ENCODE assay signal across 20 mouse cellular contexts in the genomic region with DNA sequence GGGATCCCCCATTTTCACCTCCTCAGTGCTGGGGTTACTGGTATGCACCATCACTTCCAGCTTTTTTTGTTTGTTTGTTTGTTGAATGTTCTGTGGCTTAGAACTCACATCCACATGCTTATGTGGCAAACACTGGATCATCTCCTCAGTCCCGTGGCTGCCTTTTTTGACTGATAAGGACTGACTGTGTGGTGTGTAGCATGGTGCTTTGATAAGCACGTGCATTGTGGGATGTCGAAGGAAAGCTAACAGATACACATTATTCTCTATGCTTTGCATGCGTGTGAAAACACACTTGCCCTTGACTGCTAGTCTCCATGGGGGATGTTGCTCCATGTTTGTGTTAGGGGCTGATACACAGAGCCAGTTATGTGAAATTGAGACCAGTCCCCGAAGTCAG.
DNase-seq lines count a peak whose midpoint lies in the region; ATAC-seq and TF ChIP-seq lines count a peak whose summit lies in the region.
"Had no signal": no experiment of that assay in that cellular context is flagged by ENCODE, and none has a peak within 500 bp of the region (broad histone marks: within the 10 kb centered on the region; RNA-seq: fewer than 3 reads in every experiment).

No protein-coding gene starts in this region.

- no peak for DNase-seq in liver, embryonic 14.5 days (ENCODE audit: low read depth in 3 of 3, low spot score in 3 of 3)
- DNase-seq in liver, postnatal 0 days = no peak
- DNase-seq in MEL (ENCODE audit: low read depth, low spot score) = peak; percentile 40
- no peak for DNase-seq in kidney, postnatal 14 days
- DNase-seq: adrenal gland, adult 8-10 months; adrenal gland, postnatal 14 days; adrenal gland, postnatal 36 days; cerebellum, adult 11-12 months; cerebellum, adult 2 months; cerebellum, adult 9-10 months; cerebellum, postnatal 10 days; cerebellum, postnatal 25 days had no signal

- no peak overlapping the region for H3K4me2 ChIP-seq in liver, embryonic 14.5 days (ENCODE audit: low read depth)
- no peak overlapping the region for H3K4me2 ChIP-seq in liver, postnatal 0 days (ENCODE audit: low read depth, low read length)
- H3K4me2 ChIP-seq in heart, embryonic 12.5 days = no peak overlapping the region
- H3K4me2 ChIP-seq: embryonic facial prominence, embryonic 12.5 days; forebrain, embryonic 13.5 days; forebrain, embryonic 15.5 days had no signal

- H3K4me1 ChIP-seq in liver, embryonic 14.5 days (replicated peaks; ENCODE audit: control insufficient read depth in 2 of 2, insufficient read depth in 2 of 2, low read length in 1 of 2) = peaks cover 0 to 5% of the 10 kb centered on the region in 2 experiments; a peak in 2 of 4 replicates
- no peaks in the 10 kb centered on the region for H3K4me1 ChIP-seq in liver, postnatal 0 days (ENCODE audit: insufficient read depth)
- H3K4me1 ChIP-seq in MEL (ENCODE audit: control insufficient read depth in 1 of 2, insufficient read depth in 2 of 2, low read length in 2 of 2) = peaks cover 0 to 7% of the 10 kb centered on the region in 2 experiments; a peak in 2 of 4 replicates
- H3K4me1 ChIP-seq in heart, embryonic 12.5 days (replicated peaks) = peaks cover 11% of the 10 kb centered on the region
- H3K4me1 ChIP-seq: embryonic facial prominence, embryonic 12.5 days had no signal

- peak; percentile 39; the same call in 1 of the 2 replicates for ATAC-seq in liver, embryonic 14.5 days (ENCODE audit: insufficient read depth)
- no peak for ATAC-seq in liver, postnatal 0 days
- ATAC-seq in megakaryocyte progenitor cell, adult 5-6 weeks (replicated peaks; ENCODE audit: poor library complexity) = peak; percentile 45; the same call in 1 of the 2 replicates
- ATAC-seq in heart, embryonic 12.5 days (ENCODE audit: insufficient number of reproducible peaks, low FRiP score) = no peak
- ATAC-seq: activated CD4-positive, CD25-positive, alpha-beta regulatory T cell, adult 4 months; forebrain, embryonic 13.5 days; forebrain, embryonic 15.5 days; Patski had no signal

- WGBS in liver, embryonic 14.5 days (ENCODE audit: insufficient replicate concordance) = 26% methylated on average over 5 of the region's 5 CpGs
- WGBS in liver, postnatal 0 days (ENCODE audit: insufficient replicate concordance) = 63% methylated on average over 5 of the region's 5 CpGs
- 77% methylated on average over 5 of the region's 5 CpGs for WGBS in heart, embryonic 12.5 days

- no peaks in the 10 kb centered on the region for H3K9me3 ChIP-seq in liver, embryonic 14.5 days (ENCODE audit: control insufficient read depth, low read length)
- H3K9me3 ChIP-seq in liver, postnatal 0 days (ENCODE audit: low read length) = no peaks in the 10 kb centered on the region
- H3K9me3 ChIP-seq in MEL (replicated peaks; ENCODE audit: insufficient read depth, low read length) = no peaks in the 10 kb centered on the region
- 0 out of 2 replicates have a peak, but pooled peaks cover 1% of the 10 kb centered on the region for H3K9me3 ChIP-seq in heart, embryonic 12.5 days (replicated peaks)
- H3K9me3 ChIP-seq: embryonic facial prominence, embryonic 10.5 days; embryonic facial prominence, embryonic 12.5 days; forebrain, embryonic 13.5 days; forebrain, embryonic 15.5 days had no signal

- no peak overlapping the region for H3K9ac ChIP-seq in liver, embryonic 14.5 days (replicated peaks)
- no peak overlapping the region for H3K9ac ChIP-seq in liver, postnatal 0 days (replicated peaks)
- H3K9ac ChIP-seq in MEL (ENCODE audit: control insufficient read depth, low read depth, low read length, poor library complexity, severe bottlenecking) = no peak overlapping the region
- H3K9ac ChIP-seq in heart, embryonic 12.5 days = no peak overlapping the region
- H3K9ac ChIP-seq: embryonic facial prominence, embryonic 12.5 days; forebrain, embryonic 13.5 days; forebrain, embryonic 15.5 days had no signal

- TF ChIP-seq CTCF in liver, embryonic 14.5 days (IDR thresholded peaks at IDR 0.05; ENCODE audit: low read depth) = no peak
- TF ChIP-seq CTCF in liver, postnatal 0 days (IDR thresholded peaks at IDR 0.05; ENCODE audit: low read depth) = no peak
- no peak for TF ChIP-seq CTCF in MEL (IDR thresholded peaks at IDR 0.05 in 2 of 3, conservative IDR thresholded peaks at IDR 0.05 in 1 of 3; ENCODE audit: control insufficient read depth in 1 of 3, insufficient read depth in 1 of 3, low read depth in 2 of 3, low read length in 3 of 3, poor library complexity in 1 of 3, severe bottlenecking in 1 of 3)

- no peak for TF ChIP-seq RAD21 in MEL (IDR thresholded peaks at IDR 0.05; ENCODE audit: low read depth, low read length)

- no peak overlapping the region for H3K27ac ChIP-seq in liver, embryonic 14.5 days
- no peak overlapping the region for H3K27ac ChIP-seq in liver, postnatal 0 days (ENCODE audit: low read depth)
- no peak overlapping the region for H3K27ac ChIP-seq in MEL (ENCODE audit: control insufficient read depth, low read depth, low read length)
- H3K27ac ChIP-seq in heart, embryonic 12.5 days (ENCODE audit: poor library complexity, severe bottlenecking) = no peak overlapping the region
- H3K27ac ChIP-seq: embryonic facial prominence, embryonic 10.5 days; embryonic facial prominence, embryonic 12.5 days; forebrain, embryonic 13.5 days; forebrain, embryonic 15.5 days had no signal

- no peaks in the 10 kb centered on the region for H3K27me3 ChIP-seq in liver, embryonic 14.5 days (ENCODE audit: control insufficient read depth, insufficient read depth, low read length)
- no peaks in the 10 kb centered on the region for H3K27me3 ChIP-seq in liver, postnatal 0 days (ENCODE audit: insufficient read depth, low read length)
- H3K27me3 ChIP-seq in MEL (ENCODE audit: control insufficient read depth in 1 of 2, insufficient read depth in 2 of 2, low read length in 2 of 2) = no peaks in the 10 kb centered on the region
- no peaks in the 10 kb centered on the region for H3K27me3 ChIP-seq in heart, embryonic 12.5 days (replicated peaks)
- H3K27me3 ChIP-seq: embryonic facial prominence, embryonic 12.5 days; forebrain, embryonic 13.5 days; forebrain, embryonic 15.5 days; Patski had no signal

- no peak overlapping the region for H3K4me3 ChIP-seq in liver, embryonic 14.5 days (ENCODE audit: insufficient read depth in 1 of 2, low read depth in 2 of 2, low read length in 2 of 2)
- no peak overlapping the region for H3K4me3 ChIP-seq in liver, postnatal 0 days (ENCODE audit: low read depth, low read length)
- H3K4me3 ChIP-seq in MEL (ENCODE audit: control insufficient read depth in 1 of 2, insufficient read depth in 1 of 2, low read depth in 2 of 2, low read length in 2 of 2) = no peak overlapping the region
- H3K4me3 ChIP-seq in heart, embryonic 12.5 days = no peak overlapping the region
- H3K4me3 ChIP-seq: embryonic facial prominence, embryonic 10.5 days; embryonic facial prominence, embryonic 12.5 days; forebrain, embryonic 13.5 days; forebrain, embryonic 15.5 days had no signal

- no peak for TF ChIP-seq POLR2A in MEL (IDR thresholded peaks at IDR 0.05; ENCODE audit: control insufficient read depth in 1 of 2, insufficient read depth in 1 of 2, low read depth in 1 of 2, low read length in 2 of 2, poor library complexity in 1 of 2)

- H3K36me3 ChIP-seq in liver, embryonic 14.5 days (replicated peaks; ENCODE audit: control insufficient read depth, insufficient read depth, low read depth) = no peaks in the 10 kb centered on the region
- 0 out of 2 replicates have a peak, but pooled peaks cover 2% of the 10 kb centered on the region for H3K36me3 ChIP-seq in liver, postnatal 0 days (replicated peaks; ENCODE audit: insufficient read depth, low read length)
- H3K36me3 ChIP-seq in MEL (ENCODE audit: control insufficient read depth in 1 of 2, insufficient read depth in 2 of 2, low read length in 2 of 2) = peaks cover 1 to 8% of the 10 kb centered on the region in 2 experiments
- H3K36me3 ChIP-seq in heart, embryonic 12.5 days = peaks cover 46% of the 10 kb centered on the region

- no peaks in the 10 kb centered on the region for H3K79me2 ChIP-seq in MEL (ENCODE audit: control insufficient read depth, insufficient read depth, low read length, poor library complexity)

- no peak for TF ChIP-seq EP300 in liver, embryonic 14.5 days (IDR thresholded peaks at IDR 0.05; ENCODE audit: low read depth)
- no peak for TF ChIP-seq EP300 in liver, postnatal 0 days (IDR thresholded peaks at IDR 0.05; ENCODE audit: low read depth)
- TF ChIP-seq EP300 in MEL (IDR thresholded peaks at IDR 0.05; ENCODE audit: low read depth in 1 of 2, low read length in 2 of 2) = peak in 1 of 2 experiments; percentile 44; a peak in 1 of 4 replicates

TF ChIP-seq in MEL, 35 proteins besides CTCF, POLR2A, EP300 and RAD21 (continues in another document):
- TF ChIP-seq BHLHE40 (IDR thresholded peaks at IDR 0.05; ENCODE audit: borderline replicate concordance, low read depth, low read length) = peak; percentile 88
- TF ChIP-seq ZNF384 (IDR thresholded peaks at IDR 0.05; ENCODE audit: low read depth, low read length) = no peak
- TF ChIP-seq E2F4 (IDR thresholded peaks at IDR 0.05; ENCODE audit: borderline replicate concordance, low read depth, low read length) = no peak
- no peak for TF ChIP-seq ZMIZ1 (IDR thresholded peaks at IDR 0.05; ENCODE audit: low read depth, low read length)
- no peak for TF ChIP-seq MAFK (IDR thresholded peaks at IDR 0.05; ENCODE audit: borderline replicate concordance, low read depth, low read length)
- TF ChIP-seq CHD1 (IDR thresholded peaks at IDR 0.05; ENCODE audit: low read depth, low read length) = no peak
- TF ChIP-seq GATA1 (IDR thresholded peaks at IDR 0.05; ENCODE audit: low read depth, low read length) = peak; percentile 69
- no peak for TF ChIP-seq MAZ (IDR thresholded peaks at IDR 0.05; ENCODE audit: low read depth, low read length)
- TF ChIP-seq HCFC1 (IDR thresholded peaks at IDR 0.05; ENCODE audit: low read depth, low read length) = no peak
- TF ChIP-seq CHD2 (IDR thresholded peaks at IDR 0.05; ENCODE audit: low read length) = no peak
- TF ChIP-seq JUND (IDR thresholded peaks at IDR 0.05; ENCODE audit: low read depth, low read length) = no peak
- TF ChIP-seq MAX (IDR thresholded peaks at IDR 0.05; ENCODE audit: low read length) = peak; percentile 93
- peak; percentile 50; the same call in 1 of the 2 replicates for TF ChIP-seq ETS1 (IDR thresholded peaks at IDR 0.05; ENCODE audit: low read depth, low read length)
- TF ChIP-seq MYB (IDR thresholded peaks at IDR 0.05; ENCODE audit: low read depth, low read length) = no peak
- peak; percentile 41; the same call in 1 of the 2 replicates for TF ChIP-seq TCF12 (IDR thresholded peaks at IDR 0.05; ENCODE audit: low read depth, low read length)
- TF ChIP-seq USF1 (IDR thresholded peaks at IDR 0.05; ENCODE audit: low read depth, low read length) = 0 out of 2 replicates have a peak, but pooled peaks have one; percentile 6
- TF ChIP-seq UBTF (IDR thresholded peaks at IDR 0.05; ENCODE audit: borderline replicate concordance, insufficient read depth, low read depth, low read length) = no peak
- TF ChIP-seq KAT2A (conservative IDR thresholded peaks at IDR 0.05; ENCODE audit: low read depth, low read length) = no peak
- TF ChIP-seq RCOR1 (IDR thresholded peaks at IDR 0.05; ENCODE audit: low read depth, low read length) = no peak

Comparison
In these comparisons a context has a peak if more than half of its experiments do, and no peak if none do; other contexts are left out.
1. ATAC-seq: peak in liver, embryonic 14.5 days (single experiment) and megakaryocyte progenitor cell, adult 5-6 weeks (single experiment); none in liver, postnatal 0 days (single experiment) and heart, embryonic 12.5 days (single experiment).